Mouse (Mus musculus) lung, embryonic 14.5 days (tissue): ENCODE measurements around the gene Crygb. TPM values are rescaled to one million over a fixed set of nuclear protein-coding genes. Genes with fewer than 3 reads are reported as not detected.

Source experiments
- ATAC-seq: fragments of 200-750 bp; cut with Nextera tagmentation; 2 replicates; pipeline ENCODE4 v1.8.0; 2017; ENCODE audit warnings: mild to moderate bottlenecking, moderate TSS enrichment, moderate library complexity; ENCODE audit not compliant: insufficient read depth
- DNase-seq: peaks from one replicate; pipeline ENCODE4 v3.0.0-alpha.2; 2015
- H3K27ac ChIP-seq: fragments of 300-500 bp; sonication (generic); 2 replicates; pipeline ENCODE4 v1.5.1; 2014; ENCODE audit warnings: low read depth, mild to moderate bottlenecking, moderate library complexity
- H3K27me3 ChIP-seq: fragments of 300-500 bp; sonication (generic); 2 replicates; pipeline ENCODE4 v1.6.1; 2014; ENCODE audit warnings: low read length, control low read depth; ENCODE audit not compliant: insufficient read depth
- H3K36me3 ChIP-seq: fragments of 300-500 bp; sonication (generic); 2 replicates; pipeline ENCODE4 v1.6.1; 2014; ENCODE audit warnings: control low read depth; ENCODE audit not compliant: insufficient read depth
- H3K4me1 ChIP-seq: fragments of 300-500 bp; sonication (generic); 2 replicates; pipeline ENCODE4 v1.6.1; 2014; ENCODE audit warnings: antibody characterized with exemption, control low read depth; ENCODE audit not compliant: insufficient read depth
- H3K4me2 ChIP-seq: fragments of 300-500 bp; sonication (generic); 2 replicates; pipeline ENCODE4 v1.6.1; 2014; ENCODE audit warnings: mild to moderate bottlenecking
- H3K4me3 ChIP-seq: fragments of 300-500 bp; sonication (generic); 2 replicates; pipeline ENCODE4 v1.5.1; 2014; ENCODE audit warnings: low read depth, low read length
- H3K9ac ChIP-seq: fragments of 300-500 bp; sonication (generic); 2 replicates; pipeline ENCODE4 v1.6.1; 2014
- H3K9me3 ChIP-seq: fragments of 300-500 bp; sonication (generic); 2 replicates; pipeline ENCODE4 v1.6.1; 2016; ENCODE audit warnings: low read depth, low read length, control low read depth
- CTCF ChIP-seq: IDR thresholded peaks from 2 replicates; pipeline ENCODE4 v1.5.1; 2016; ENCODE audit warnings: antibody characterized with exemption, low read depth
- WGBS: fragments of 180-500 bp; shearing (Covaris S2); extraction: QIAGEN DNeasy Blood & Tissue Kit; methylation state at CpG from one replicate; pipeline ENCODE4 v1.1.7; 2014; 5-methylcytosine and 5-hydroxymethylcytosine counted together
- polyA plus RNA-seq: library from polyadenylated mRNA; unstranded; fragments of >200 nt; fragmentation: Nextera tagmentation; extraction: Ambion mirVana; gene quantifications from 2 replicates; pipeline ENCODE4 v1.2.1, GENCODE M21; 2014

Gene Crygb
- polyA plus RNA-seq, 1 experiment from 2014 or later, result not detected

GRCm38 (mm10) chr1:65113536-65114172 is 31.6 kb upstream of the Crygb start:
- DNase-seq (peak; percentile 11), ATAC-seq (no peak)
- Histone ChIP-seq H3K36me3 (no peaks in the 10 kb centered on the region), H3K9ac (no peak overlapping the region), H3K4me2 (no peak overlapping the region), H3K9me3 (no peaks in the 10 kb centered on the region), H3K27me3 (no peaks in the 10 kb centered on the region), H3K4me3 (no peak overlapping the region), H3K4me1 (no peaks in the 10 kb centered on the region), H3K27ac (no peak overlapping the region)
- WGBS, result 81% methylated on average over 5 of the region's 5 CpGs
- TF ChIP-seq CTCF, result no peak

- peak overlapping the region; percentile 50 for H3K4me2 ChIP-seq
- 55% methylated on average over 14 of the region's 14 CpGs for WGBS
Measured at GRCm38 (mm10) chr1:65112807-65113196, 30.7 kb upstream of the Crygb start.

DNA sequence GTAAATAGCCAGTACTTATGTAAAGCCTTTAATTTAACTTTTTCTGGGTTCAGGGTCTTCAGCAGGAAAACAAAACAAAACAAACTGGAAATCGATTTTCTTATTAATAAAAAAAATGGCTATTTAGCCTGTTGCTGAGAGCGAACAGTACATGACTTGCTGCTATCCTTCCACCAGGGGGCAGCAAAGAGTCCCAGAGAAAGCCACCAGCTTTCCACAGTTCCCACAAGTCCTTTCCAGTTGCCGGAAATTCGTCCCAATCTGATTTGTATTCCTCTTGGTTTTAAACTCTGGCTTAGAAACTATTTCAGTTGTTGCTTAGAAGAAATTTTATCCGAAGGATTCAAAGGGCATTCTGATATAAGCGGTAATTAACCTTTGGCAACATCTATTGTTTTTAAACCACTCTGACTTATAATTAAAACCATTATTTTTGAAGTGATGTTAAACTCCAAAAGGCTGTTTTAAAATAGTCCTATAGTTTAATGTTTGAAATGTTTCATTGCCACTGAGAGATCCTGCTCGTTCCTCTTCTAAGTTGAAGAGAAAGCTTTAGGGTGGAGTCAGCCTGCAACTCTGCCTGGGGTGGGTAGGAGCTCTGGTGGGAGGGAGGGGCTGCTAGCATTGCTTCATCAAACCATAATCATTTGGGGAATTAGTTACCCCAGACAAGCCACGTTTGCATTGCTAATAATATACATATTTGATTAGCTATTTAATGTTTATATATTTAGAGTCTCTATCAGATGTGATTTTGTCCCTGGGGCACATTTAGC is 30.1 kb upstream of the Crygb start:
- DNase-seq, result peak; percentile 94
- Histone ChIP-seq H3K36me3 (no peaks in the 10 kb centered on the region), H3K27me3 (no peaks in the 10 kb centered on the region), H3K4me1 (no peaks in the 10 kb centered on the region), H3K27ac (no peak overlapping the region), H3K9me3 (no peaks in the 10 kb centered on the region), H3K4me2 (peak overlapping the region; percentile 50), H3K4me3 (no peak overlapping the region; the same call in 1 of the 2 replicates), H3K9ac (no peak overlapping the region)
- 10% methylated on average over 8 of the region's 8 CpGs for WGBS
- ATAC-seq, result peak; percentile 80
- TF ChIP-seq CTCF, result peak; percentile 92

More at GRCm38 (mm10) chr1:65112807-65113196, 30.7 kb upstream of the Crygb start:
- Histone ChIP-seq H3K9me3 (no peaks in the 10 kb centered on the region), H3K27ac (no peak overlapping the region), H3K4me1 (no peaks in the 10 kb centered on the region), H3K36me3 (no peaks in the 10 kb centered on the region), H3K9ac (no peak overlapping the region), H3K4me3 (no peak overlapping the region), H3K27me3 (no peaks in the 10 kb centered on the region)
- no peak for TF ChIP-seq CTCF
- no peak for ATAC-seq
- peak; percentile 4 for DNase-seq

GRCm38 (mm10) chr1:65109756-65110435 is 27.8 kb upstream of the Crygb start:
- ATAC-seq (no peak), DNase-seq (no peak)
- H3K9me3 ChIP-seq, result no peaks in the 10 kb centered on the region
- H3K27me3 ChIP-seq, result no peaks in the 10 kb centered on the region
- no peak overlapping the region for H3K9ac ChIP-seq
- H3K4me2 ChIP-seq, result no peak overlapping the region
- no peaks in the 10 kb centered on the region for H3K4me1 ChIP-seq
- H3K27ac ChIP-seq, result no peak overlapping the region
- no peak for TF ChIP-seq CTCF
- 61% methylated on average over 25 of the region's 25 CpGs for WGBS
- no peaks in the 10 kb centered on the region for H3K36me3 ChIP-seq
- no peak overlapping the region for H3K4me3 ChIP-seq

DNA sequence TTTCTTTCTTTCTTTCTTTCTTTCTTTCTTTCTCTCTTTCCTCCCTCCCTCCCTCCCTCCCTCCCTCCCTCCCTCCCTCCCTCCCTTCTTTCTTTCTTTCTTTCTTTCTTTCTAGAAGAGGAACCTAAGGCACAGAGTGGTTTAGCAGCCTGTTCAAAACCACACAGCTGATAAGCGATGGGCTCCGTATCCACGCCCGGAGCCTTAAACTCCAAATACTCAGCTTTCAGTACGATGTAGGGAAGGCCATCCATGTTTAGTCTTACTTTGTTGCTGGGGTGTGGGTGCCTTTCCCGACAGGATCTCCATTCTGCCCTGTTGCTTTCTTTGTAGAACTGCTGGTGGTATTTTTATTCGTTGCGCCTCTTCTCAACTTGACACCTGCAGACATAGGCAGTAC is 27.1 kb upstream of the Crygb start:
- no peak for TF ChIP-seq CTCF
- H3K27me3 ChIP-seq, result no peaks in the 10 kb centered on the region
- H3K4me2 ChIP-seq, result no peak overlapping the region
- no peak overlapping the region for H3K4me3 ChIP-seq
- ATAC-seq, result no peak
- no peaks in the 10 kb centered on the region for H3K4me1 ChIP-seq
- no peak for DNase-seq
- 85% methylated on average over 8 of the region's 8 CpGs for WGBS
- H3K9me3 ChIP-seq, result no peaks in the 10 kb centered on the region
- H3K9ac ChIP-seq, result no peak overlapping the region
- no peak overlapping the region for H3K27ac ChIP-seq
- no peaks in the 10 kb centered on the region for H3K36me3 ChIP-seq

- Histone ChIP-seq H3K4me3 (no peak overlapping the region), H3K4me1 (no peaks in the 10 kb centered on the region), H3K9ac (no peak overlapping the region), H3K27me3 (no peaks in the 10 kb centered on the region), H3K27ac (no peak overlapping the region), H3K9me3 (no peaks in the 10 kb centered on the region), H3K4me2 (no peak overlapping the region), H3K36me3 (no peaks in the 10 kb centered on the region)
- DNase-seq (no peak), ATAC-seq (no peak)
- TF ChIP-seq CTCF, result no peak
- 85% methylated on average over 10 of the region's 10 CpGs for WGBS
Measured at GRCm38 (mm10) chr1:65107654-65108279, 25.7 kb upstream of the Crygb start.

DNA sequence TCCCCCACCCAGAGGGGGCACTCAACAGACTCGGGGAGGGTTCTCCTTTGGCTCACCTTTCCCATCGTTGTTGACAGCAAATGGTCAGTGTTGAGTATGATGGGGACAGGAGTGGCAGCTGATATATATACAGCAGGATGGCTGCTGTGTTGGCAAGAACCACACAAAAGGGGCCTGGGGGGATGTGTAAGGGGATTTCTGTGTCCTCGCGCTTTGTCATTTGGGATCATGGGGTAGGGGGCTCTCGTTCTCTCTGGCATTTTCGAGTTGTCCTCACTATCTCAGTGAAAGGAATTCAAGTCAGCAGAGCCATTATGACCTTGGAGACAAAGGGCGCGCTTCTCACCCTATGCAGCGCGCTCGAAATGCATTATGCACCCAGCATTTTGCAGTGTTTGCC is 21.2 kb upstream of the Crygb start, which contains the start of gene Cryga:
TSS of gene Cryga (minus strand) at position 101 of the 400 bp plus-strand sequence.
- Histone ChIP-seq H3K4me1 (no peaks in the 10 kb centered on the region), H3K9ac (no peak within 1 kb of the TSS), H3K4me3 (no peak within 1 kb of the TSS), H3K36me3 (no peaks in the 10 kb centered on the region), H3K4me2 (no peak within 1 kb of the TSS), H3K27ac (no peak within 1 kb of the TSS), H3K9me3 (no peaks in the 10 kb centered on the region), H3K27me3 (no peaks in the 10 kb centered on the region)
- TF ChIP-seq CTCF, result no peak
- WGBS, result 81% methylated on average over 11 of the region's 11 CpGs
- ATAC-seq (no peak), DNase-seq (no peak)
